Mouse (Mus musculus) induced T-regulatory cell, adult 2 months (primary cell): ENCODE results near the gene Tmem238l.
A peak's percentile ranks its signal among the peaks of the same experiment; 100 is the strongest.

Source experiments
- DNase-seq: peaks from one replicate; pipeline ENCODE4 v3.0.0-alpha.2; 2012; ENCODE audit warnings: low read depth

The Tmem238l gene

DNA sequence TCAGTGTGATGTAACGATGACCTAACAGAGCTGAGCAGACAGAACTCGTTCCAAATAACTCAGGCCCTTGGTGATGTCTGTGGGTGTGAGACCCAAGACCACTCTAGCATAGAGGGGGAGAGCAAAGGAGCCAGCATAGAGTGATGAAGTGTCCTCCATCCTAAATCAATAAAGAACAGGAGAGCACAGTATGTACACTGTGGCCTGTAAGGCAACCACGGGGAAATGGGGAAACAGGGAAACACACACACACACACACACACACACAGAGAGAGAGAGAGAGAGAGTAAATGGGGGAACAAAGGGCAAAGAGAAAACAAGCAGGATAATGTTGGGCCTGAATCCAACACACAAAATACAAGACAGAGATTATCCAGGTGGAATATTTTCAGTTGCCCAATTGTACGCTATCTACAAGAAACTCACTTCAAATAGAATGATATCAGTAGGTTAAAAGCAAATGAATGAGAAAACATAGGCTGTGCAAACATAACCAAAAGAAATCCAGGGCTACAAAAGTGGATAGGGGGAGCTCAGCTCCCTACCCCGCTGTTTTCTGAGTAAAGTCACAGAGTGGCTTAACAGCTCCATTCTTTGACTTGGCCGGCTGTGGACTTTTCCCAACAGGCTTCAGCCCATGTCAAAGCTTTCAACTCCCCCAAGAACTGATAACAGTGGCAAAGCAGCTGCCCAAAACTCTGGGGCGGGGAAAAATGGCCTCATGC, 19.3 kb downstream of the Tmem238l start:
- no peak for DNase-seq

DNA sequence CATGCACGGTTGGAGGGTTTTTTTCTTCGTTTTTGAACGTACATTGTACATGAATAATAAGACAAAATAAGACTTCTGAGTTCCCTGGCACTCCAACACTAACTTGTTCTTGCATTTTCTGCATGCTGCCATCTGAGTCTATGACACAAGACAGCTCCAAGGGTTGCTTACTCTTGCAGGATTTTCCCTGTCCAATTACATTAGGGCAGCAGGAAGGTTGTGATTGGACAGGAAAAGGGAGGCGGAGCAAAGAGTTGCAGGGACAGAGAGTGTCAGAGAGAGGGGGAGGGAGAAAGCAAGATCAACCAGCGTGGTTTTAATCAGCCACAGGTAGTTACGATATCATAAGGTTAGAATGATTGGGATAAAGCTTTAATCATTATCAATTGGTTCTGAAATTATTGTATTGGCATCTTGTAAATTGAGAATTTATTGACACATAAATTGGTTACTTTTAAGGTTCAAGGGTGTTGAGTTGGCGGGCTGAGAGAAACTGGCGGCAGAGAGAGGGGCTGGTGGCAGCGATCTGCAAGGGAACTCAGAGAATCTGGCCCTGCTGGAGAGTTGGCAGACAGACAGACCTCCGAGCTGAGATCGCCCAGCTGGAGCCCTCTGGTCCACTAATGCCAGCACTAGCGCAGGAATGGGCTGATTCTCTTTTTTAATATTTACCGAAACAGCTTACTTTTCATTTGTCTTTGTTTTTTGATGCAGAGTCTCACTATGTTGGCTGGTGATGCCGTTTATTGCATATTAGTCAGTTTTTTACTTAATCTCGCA, 25.1 kb downstream of the Tmem238l start:
- DNase-seq, result no peak

GRCm38 (mm10) chr11:66982794-66983193, 26.4 kb downstream of the Tmem238l start:
- DNase-seq, result peak; percentile 41

DNA sequence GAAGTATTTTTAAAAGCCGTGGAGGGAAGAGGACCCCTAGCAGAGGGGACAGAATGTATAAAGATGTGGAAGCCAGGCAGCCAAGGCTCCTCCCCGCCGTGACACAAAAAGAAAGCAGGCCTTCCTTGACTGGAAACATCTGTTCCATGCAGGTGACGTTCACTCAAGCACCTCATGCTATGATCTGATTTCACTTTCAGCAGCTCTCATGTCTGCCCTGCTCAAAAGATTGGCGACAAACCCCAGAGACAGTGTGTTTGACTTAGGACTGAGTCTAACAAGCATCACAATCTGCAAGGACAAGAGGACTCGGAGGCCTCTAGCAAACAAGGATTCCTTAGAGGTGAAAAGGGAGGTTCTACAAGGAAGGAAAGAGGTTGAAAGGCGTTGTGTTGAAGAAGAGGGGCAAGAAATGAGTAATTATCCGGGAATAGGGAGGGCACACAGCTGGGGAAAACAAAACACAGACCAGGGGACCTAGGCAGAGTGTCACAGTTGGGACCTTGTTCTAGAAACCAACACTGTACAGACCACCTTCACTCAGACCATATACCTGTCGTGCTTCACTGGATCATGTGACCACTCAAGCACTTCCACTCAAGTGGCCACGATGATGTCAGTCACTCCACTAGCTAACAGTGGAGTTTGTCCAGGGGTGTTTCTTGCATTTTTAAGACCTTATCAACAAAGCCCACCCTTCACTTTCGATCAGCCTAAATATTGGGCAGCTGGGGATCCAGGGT, 27.2 kb downstream of the Tmem238l start:
- peak; percentile 6 for DNase-seq

- peak; percentile 80 for DNase-seq
Measured at GRCm38 (mm10) chr11:66984165-66985135, 28.0 kb downstream of the Tmem238l start.

- DNase-seq, result no peak
Measured at GRCm38 (mm10) chr11:66985136-66985702, 28.8 kb downstream of the Tmem238l start.

GRCm38 (mm10) chr11:66992150-66992549, 35.7 kb downstream of the Tmem238l start:
- DNase-seq, result no peak

DNA sequence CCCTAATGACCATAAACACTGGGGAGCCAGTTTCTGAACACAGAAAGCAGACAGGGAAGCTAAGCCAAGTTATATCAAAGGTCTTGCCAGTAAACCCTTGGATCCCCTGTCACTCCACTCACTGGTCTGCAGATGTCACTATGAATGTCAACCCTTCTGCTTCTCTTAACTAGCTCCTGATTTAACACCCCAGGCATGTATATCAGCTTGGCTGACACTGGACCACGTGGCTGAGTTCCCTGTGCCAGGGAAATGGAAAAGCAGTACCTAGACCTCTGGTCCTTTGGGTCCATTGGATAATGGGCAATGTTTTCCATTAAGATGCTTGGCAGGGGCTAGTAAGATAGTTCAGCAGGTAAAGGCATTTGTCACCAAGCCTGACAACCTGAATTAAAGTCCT, 37.2 kb downstream of the Tmem238l start:
- DNase-seq, result no peak

DNA sequence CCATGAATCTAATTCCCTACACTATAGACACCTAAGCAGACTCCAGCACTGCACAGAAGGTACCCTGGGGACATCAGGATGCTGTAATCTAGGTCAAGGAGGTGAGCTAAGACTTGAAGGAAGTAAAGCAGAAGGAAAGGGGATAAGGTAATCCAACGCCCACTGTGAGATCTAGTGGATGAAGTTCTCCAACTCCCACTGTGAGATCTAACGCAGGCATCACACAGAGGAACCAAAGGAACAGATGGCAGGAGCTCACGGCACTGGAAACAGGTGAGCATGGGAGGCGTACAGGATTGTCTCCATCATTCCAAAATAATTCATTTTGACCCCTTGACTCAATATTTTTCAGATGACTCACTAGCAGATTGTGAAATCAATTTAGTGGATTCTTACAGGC, 40.0 kb downstream of the Tmem238l start:
- DNase-seq, result no peak

- no peak for DNase-seq
Measured at GRCm38 (mm10) chr11:66998467-66999403, 42.3 kb downstream of the Tmem238l start.

DNA sequence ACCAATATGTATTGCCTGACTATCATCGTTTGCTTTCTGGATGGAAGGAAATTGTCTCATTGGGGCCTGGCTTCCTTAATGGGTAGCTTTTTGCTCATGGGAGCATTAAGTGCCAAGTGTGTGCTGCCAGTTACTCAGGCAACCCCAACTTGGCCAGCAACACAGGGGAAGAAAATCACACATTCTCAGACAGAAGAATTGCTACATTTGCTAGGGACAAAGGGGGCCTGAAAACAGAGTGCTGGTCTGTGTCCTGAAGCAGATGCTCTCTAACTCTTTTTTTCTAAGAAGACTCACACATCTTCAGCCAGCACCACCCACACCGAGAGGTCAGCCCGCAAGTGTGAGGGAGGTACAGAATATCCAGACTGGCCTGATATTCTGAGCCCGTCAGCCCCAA, 44.2 kb downstream of the Tmem238l start:
- DNase-seq, result no peak

DNA sequence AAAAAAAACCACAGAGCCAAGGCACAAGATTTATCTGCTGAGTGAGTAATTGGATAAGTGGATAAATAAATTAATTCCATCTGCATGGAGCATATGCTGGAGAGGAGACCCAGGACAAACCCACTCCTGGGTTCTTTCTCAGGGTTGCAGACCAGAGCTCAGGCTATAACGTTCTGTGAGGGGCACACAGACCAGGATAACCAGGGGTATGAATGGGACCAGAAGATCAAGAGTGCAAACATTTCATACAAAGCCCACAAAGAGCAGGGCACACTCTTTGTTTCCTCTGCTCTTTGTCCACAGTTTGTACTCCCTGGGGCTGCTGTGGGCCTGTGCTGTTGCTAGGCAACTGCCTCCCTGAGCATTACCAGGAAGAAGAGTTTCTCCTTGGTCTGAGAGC, 45.3 kb downstream of the Tmem238l start:
- no peak for DNase-seq

DNA sequence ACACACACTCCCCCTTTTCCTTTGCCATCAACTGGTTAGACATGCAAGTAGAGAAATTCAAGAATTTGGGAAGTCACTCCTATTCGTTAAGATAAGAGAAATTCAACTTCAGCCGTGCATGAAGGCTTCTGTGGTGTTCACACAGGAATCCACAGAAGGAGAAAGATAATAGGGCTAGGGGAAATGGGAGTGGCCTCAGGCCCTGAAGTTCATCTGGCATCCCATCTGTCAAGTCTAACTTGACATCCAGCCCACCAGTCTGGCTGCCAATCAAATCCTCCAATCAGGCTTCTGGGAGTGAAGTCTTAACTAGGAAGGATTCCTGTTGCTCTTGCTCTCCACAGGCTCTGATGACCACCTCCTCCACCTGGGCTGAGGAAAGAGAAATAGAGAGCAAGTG, 46.5 kb downstream of the Tmem238l start:
- no peak for DNase-seq

GRCm38 (mm10) chr11:67007961-67008360, 51.5 kb downstream of the Tmem238l start:
- DNase-seq, result no peak

GRCm38 (mm10) chr11:67008528-67008927, 52.1 kb downstream of the Tmem238l start:
- DNase-seq, result no peak

- no peak for DNase-seq
Measured at GRCm38 (mm10) chr11:67010430-67010829, 54.0 kb downstream of the Tmem238l start.

GRCm38 (mm10) chr11:67011635-67012034, 55.2 kb downstream of the Tmem238l start:
- no peak for DNase-seq
